Mouse (Mus musculus) intestine, postnatal 0 days (tissue): ENCODE results near the gene Nanos3. TPM values are rescaled to one million over a fixed set of nuclear protein-coding genes. Genes with fewer than 3 reads are reported as not detected.

ENCODE experiments used
- ATAC-seq: fragments of 200-750 bp; cut with Nextera tagmentation; 2 replicates; pipeline ENCODE4 v1.8.0; 2017; ENCODE audit warnings: mild to moderate bottlenecking, moderate TSS enrichment, moderate library complexity
- H3K27ac ChIP-seq: fragments of 300-500 bp; sonication (generic); 2 replicates; pipeline ENCODE4 v1.5.1; 2014; ENCODE audit warnings: mild to moderate bottlenecking, low read depth, low read length, moderate library complexity
- H3K27me3 ChIP-seq: fragments of 300-500 bp; sonication (generic); replicated peaks from 2 replicates; pipeline ENCODE4 v1.6.1; 2014; ENCODE audit warnings: low read length, mixed read lengths; ENCODE audit not compliant: control insufficient read depth, insufficient read depth
- H3K36me3 ChIP-seq: fragments of 300-500 bp; sonication (generic); 2 replicates; pipeline ENCODE4 v1.6.1; 2014; ENCODE audit warnings: mild to moderate bottlenecking, moderate library complexity; ENCODE audit not compliant: control insufficient read depth, insufficient read depth
- H3K4me1 ChIP-seq: fragments of 300-500 bp; sonication (generic); replicated peaks from 2 replicates; pipeline ENCODE4 v1.6.1; 2014; ENCODE audit warnings: antibody characterized with exemption, low read length, mixed read lengths; ENCODE audit not compliant: control insufficient read depth, insufficient read depth
- H3K4me2 ChIP-seq: fragments of 300-500 bp; sonication (generic); replicated peaks from 2 replicates; pipeline ENCODE4 v1.6.1; 2014; ENCODE audit warnings: low read depth, mild to moderate bottlenecking, moderate library complexity
- H3K4me3 ChIP-seq: fragments of 300-500 bp; sonication (generic); 2 replicates; pipeline ENCODE4 v1.5.1; 2014; ENCODE audit warnings: low read depth, low read length
- H3K9ac ChIP-seq: fragments of 300-500 bp; sonication (generic); 2 replicates; pipeline ENCODE4 v1.6.1; 2014; ENCODE audit warnings: mild to moderate bottlenecking, low read depth, low read length
- H3K9me3 ChIP-seq: fragments of 300-500 bp; sonication (generic); 2 replicates; pipeline ENCODE4 v1.6.1; 2016; ENCODE audit warnings: mixed run types; ENCODE audit not compliant: control insufficient read depth
- CTCF ChIP-seq: sonication (generic); IDR thresholded peaks from 2 replicates; pipeline ENCODE4 v1.5.1; 2016; ENCODE audit warnings: low read depth, mild to moderate bottlenecking, control low read depth, antibody characterized with exemption, moderate library complexity
- WGBS: fragments of 180-500 bp; shearing (Covaris S2); extraction: QIAGEN DNeasy Blood & Tissue Kit; methylation state at CpG from one replicate; pipeline ENCODE4 v1.1.7; 2014; 5-methylcytosine and 5-hydroxymethylcytosine counted together
- polyA plus RNA-seq: library from polyadenylated mRNA; unstranded; fragments of >200 nt; fragmentation: Nextera tagmentation; extraction: Ambion mirVana; gene quantifications from 2 replicates; pipeline ENCODE4 v1.2.1, GENCODE M21; 2015

The Nanos3 gene
- polyA plus RNA-seq, 1 experiment from 2014 or later = 1.6 TPM

DNA sequence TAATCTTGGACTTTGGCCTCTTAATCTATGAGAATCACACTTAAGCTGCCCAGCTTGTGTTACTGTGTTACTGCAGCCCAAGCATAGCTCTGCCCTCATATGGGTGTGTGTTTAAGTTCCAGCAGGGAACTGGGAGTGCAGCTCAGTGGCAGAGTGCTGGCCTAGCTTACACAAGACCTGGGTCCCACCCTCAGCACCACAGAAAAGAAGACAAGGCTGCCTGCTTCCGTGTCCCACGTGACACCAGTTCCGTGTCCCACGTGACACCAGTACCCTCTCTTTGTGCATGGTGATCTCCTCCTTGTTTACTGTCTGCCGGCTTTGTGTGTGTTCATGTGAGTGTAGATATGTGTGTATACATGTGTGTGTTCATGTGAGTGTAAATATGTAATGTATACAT, 33.1 kb upstream of the Nanos3 start:
- TF ChIP-seq CTCF = no peak
- no peak overlapping the region for H3K4me2 ChIP-seq
- no peak overlapping the region for H3K4me3 ChIP-seq
- H3K4me1 ChIP-seq = no peaks in the 10 kb centered on the region
- H3K9ac ChIP-seq = no peak overlapping the region
- no peaks in the 10 kb centered on the region for H3K27me3 ChIP-seq
- H3K27ac ChIP-seq = no peak overlapping the region
- 91% methylated on average over 5 of the region's 5 CpGs for WGBS
- no peak for ATAC-seq
- peaks cover 75% of the 10 kb centered on the region for H3K36me3 ChIP-seq
- no peaks in the 10 kb centered on the region for H3K9me3 ChIP-seq

DNA sequence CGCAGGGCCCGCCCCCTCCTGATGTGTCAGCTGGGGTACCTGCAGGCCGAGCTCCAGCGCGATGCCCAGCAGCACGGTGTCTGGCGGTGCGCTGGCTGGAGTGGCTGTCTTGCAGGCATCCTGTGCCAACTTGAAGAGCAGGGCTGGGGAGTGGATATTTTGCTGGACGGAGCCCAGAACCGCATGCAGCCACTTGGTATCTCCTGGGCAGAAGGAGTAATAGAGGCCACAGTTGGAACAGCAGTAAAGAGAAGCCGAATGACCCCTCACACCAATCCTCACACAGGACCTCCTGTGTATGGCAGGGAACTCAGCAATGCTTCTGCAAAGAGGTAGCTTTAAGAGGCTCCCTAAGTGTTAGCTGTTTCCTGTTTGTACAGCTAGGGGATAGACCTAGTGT, 32.2 kb upstream of the Nanos3 start:
- TF ChIP-seq CTCF = no peak
- H3K9me3 ChIP-seq = no peaks in the 10 kb centered on the region
- ATAC-seq = no peak
- H3K9ac ChIP-seq = no peak overlapping the region
- peaks cover 72% of the 10 kb centered on the region for H3K36me3 ChIP-seq
- H3K27ac ChIP-seq = no peak overlapping the region
- no peak overlapping the region for H3K4me2 ChIP-seq
- H3K4me1 ChIP-seq = no peaks in the 10 kb centered on the region
- H3K27me3 ChIP-seq = no peaks in the 10 kb centered on the region
- 94% methylated on average over 11 of the region's 11 CpGs for WGBS
- no peak overlapping the region for H3K4me3 ChIP-seq

DNA sequence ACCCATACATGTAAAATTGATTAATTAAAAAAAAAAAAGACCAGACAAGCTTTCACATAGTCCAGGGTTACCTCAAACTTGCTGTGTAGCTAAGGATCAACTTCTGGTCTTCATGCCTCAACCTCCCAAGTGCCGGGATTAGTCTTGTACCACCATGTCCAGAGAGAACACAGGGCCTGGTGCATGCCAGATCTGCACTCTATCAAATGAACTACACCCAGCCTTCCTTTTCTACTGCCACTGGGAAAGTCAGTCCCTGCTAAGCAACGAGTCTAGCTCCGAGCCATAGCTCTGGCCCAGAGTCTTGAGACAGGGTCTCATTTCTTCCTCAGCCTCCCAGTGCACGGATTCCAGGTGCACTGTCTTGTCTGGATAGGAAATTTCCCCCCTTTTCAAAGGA, 28.3 kb upstream of the Nanos3 start:
- H3K9me3 ChIP-seq = no peaks in the 10 kb centered on the region
- no peak for TF ChIP-seq CTCF
- H3K4me1 ChIP-seq = no peaks in the 10 kb centered on the region
- H3K4me2 ChIP-seq = no peak overlapping the region
- peaks cover 74% of the 10 kb centered on the region for H3K36me3 ChIP-seq
- no peak overlapping the region for H3K9ac ChIP-seq
- no peaks in the 10 kb centered on the region for H3K27me3 ChIP-seq
- 92% methylated on average over 4 of the region's 4 CpGs for WGBS
- ATAC-seq = no peak
- H3K4me3 ChIP-seq = no peak overlapping the region
- H3K27ac ChIP-seq = no peak overlapping the region

DNA sequence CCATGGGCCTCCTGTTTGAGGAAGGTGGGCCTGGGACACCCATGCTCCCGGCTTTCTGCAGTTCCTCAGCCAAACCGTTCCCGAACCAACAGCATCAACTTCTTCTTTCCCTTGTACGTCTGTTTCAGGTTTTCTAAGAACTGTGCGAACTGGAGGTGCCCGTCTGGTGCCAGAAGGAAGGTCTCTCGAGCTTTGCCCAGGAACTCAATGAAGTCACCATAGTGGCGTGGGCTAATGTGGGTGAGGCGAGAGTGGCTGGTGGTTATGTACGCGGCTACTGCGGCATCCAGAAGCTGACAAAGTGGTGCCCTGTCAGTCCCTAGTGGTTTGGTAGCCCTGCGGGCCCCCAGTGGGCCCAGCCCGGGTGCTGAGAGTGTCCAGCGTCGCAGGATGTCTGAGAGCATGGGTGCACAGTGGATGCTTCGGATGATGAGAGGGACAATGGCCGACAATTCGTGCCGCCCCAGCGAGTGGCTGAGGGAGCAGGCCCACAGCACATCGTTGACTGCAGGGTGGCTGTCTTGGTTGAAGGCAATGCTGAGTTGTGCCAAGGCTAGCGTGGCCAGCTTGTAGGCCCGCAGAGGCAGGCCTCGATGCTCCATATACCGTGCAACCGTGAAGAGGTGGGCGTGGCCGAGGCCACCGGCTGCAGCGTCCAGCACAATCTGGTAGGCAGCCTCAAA, 27.0 kb upstream of the Nanos3 start:
- no peaks in the 10 kb centered on the region for H3K27me3 ChIP-seq
- H3K9me3 ChIP-seq = no peaks in the 10 kb centered on the region
- no peak overlapping the region for H3K4me3 ChIP-seq
- WGBS = 90% methylated on average over 31 of the region's 31 CpGs
- H3K9ac ChIP-seq = no peak overlapping the region
- H3K27ac ChIP-seq = no peak overlapping the region; the same call in 1 of the 2 replicates
- H3K4me2 ChIP-seq = no peak overlapping the region
- H3K4me1 ChIP-seq = no peaks in the 10 kb centered on the region
- H3K36me3 ChIP-seq = peaks cover 63% of the 10 kb centered on the region
- ATAC-seq = no peak
- TF ChIP-seq CTCF = no peak

DNA sequence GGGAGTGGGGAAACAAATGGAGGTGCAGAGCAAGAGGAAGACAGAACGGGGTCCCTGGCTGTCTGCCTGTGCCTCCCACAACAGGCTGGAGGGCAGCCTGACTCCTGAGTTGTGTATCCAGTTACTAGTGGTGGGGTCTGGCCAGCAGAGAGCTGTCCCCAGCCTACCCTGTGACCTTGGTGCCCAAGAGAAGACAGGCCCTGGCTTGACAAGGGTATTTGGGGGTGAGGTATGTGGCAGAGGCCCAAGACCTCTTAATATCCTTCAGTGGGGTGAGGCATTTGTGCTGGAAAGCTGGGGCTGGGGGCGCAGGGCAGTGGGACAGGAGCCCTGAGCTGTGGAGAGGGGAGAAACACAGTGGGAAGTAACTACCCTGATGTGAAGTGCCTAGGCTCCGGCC, 26.2 kb upstream of the Nanos3 start:
- WGBS = 93% methylated on average over 3 of the region's 3 CpGs
- no peaks in the 10 kb centered on the region for H3K4me1 ChIP-seq
- peaks cover 54% of the 10 kb centered on the region for H3K36me3 ChIP-seq
- no peak overlapping the region for H3K9ac ChIP-seq
- no peak overlapping the region for H3K4me2 ChIP-seq
- no peak overlapping the region for H3K27ac ChIP-seq
- ATAC-seq = no peak
- no peak overlapping the region for H3K4me3 ChIP-seq
- TF ChIP-seq CTCF = no peak
- no peaks in the 10 kb centered on the region for H3K27me3 ChIP-seq
- no peaks in the 10 kb centered on the region for H3K9me3 ChIP-seq

DNA sequence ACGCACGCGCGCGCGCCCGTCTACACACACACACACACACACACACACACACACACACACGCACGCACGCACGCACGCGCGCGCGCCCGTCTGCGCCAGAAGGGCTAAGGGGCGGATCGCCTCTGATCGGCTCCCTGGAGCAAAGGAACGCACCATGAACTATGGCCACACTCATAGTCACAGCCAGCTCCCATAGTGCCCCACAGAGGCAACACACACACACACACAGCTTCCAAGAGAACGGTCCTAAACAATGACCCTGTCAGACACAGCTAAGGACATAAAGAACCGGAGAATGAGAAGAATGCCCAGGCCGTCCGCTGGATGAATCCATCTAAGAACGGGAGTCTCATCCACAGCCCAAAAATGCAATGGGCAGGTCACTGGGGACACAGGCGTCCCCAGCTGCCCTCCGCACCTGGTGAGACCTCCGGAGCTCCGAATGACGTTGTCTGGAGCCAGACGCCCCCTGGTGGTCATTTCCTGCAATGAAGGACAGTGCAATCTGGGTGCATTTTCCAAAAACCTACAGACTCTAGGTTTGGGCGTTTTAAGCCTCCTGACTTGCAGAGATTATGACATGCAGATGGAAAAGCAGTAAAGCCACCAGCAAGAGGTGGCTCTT, 25.3 kb upstream of the Nanos3 start:
- no peaks in the 10 kb centered on the region for H3K4me1 ChIP-seq
- no peaks in the 10 kb centered on the region for H3K27me3 ChIP-seq
- ATAC-seq = peak; percentile 24
- peaks cover 45% of the 10 kb centered on the region for H3K36me3 ChIP-seq
- WGBS = 57% methylated on average over 34 of the region's 34 CpGs
- H3K27ac ChIP-seq = no peak overlapping the region
- TF ChIP-seq CTCF = peak; percentile 91
- no peak overlapping the region for H3K9ac ChIP-seq
- peak overlapping the region; percentile 37; the same call in 1 of the 2 replicates for H3K4me2 ChIP-seq
- H3K9me3 ChIP-seq = no peaks in the 10 kb centered on the region
- no peak overlapping the region for H3K4me3 ChIP-seq
